Mouse (Mus musculus): ENCODE measurements around the gene Gm17581. TPM values are rescaled to one million over a fixed set of nuclear protein-coding genes. Genes with fewer than 3 reads are reported as not detected.
"Not testable (repeated sequence)": the region's sequence is repeated elsewhere in the genome, so short reads cannot be mapped to it uniquely, and the experiment has no call there.

The Gm17581 gene
- polyA plus RNA-seq (2015; fragmentation: Nextera tagmentation; extraction: Ambion mirVana) = not detected in 2 replicates

- H3K9ac ChIP-seq; H3K4me3 ChIP-seq; H3K27me3 ChIP-seq; ATAC-seq (ENCODE audit: insufficient number of reproducible peaks, insufficient read depth, low FRiP score, low TSS enrichment, low read depth); H3K27ac ChIP-seq; H3K9me3 ChIP-seq; H3K4me1 ChIP-seq; H3K4me2 ChIP-seq; H3K36me3 ChIP-seq: not testable (repeated sequence)
- WGBS = 85% methylated on average over 5 of the region's 5 CpGs
Measured at GRCm38 (mm10) chr2:155735766-155736165, at the start of gene Gm17581. TSS of gene Gm17581 (minus strand) at chr2:155735866.

- 83% methylated on average over 6 of the region's 6 CpGs for WGBS
- Histone ChIP-seq H3K9me3 (no peaks in the 10 kb centered on the region), H3K4me3 (no peak overlapping the region), H3K4me1 (no peaks in the 10 kb centered on the region), H3K36me3 (no peaks in the 10 kb centered on the region), H3K4me2 (no peak overlapping the region), H3K27ac (no peak overlapping the region), H3K27me3 (no peaks in the 10 kb centered on the region), H3K9ac (no peak overlapping the region)
- ATAC-seq (ENCODE audit: insufficient number of reproducible peaks, insufficient read depth, low FRiP score, low TSS enrichment, low read depth) = no peak
Measured at GRCm38 (mm10) chr2:155784534-155784933, 48.9 kb upstream of the Gm17581 start.

GRCm38 (mm10) chr2:155779506-155779905 is 43.8 kb upstream of the Gm17581 start:
- no peak overlapping the region for H3K4me3 ChIP-seq
- WGBS = 81% methylated on average over 3 of the region's 3 CpGs
- no peaks in the 10 kb centered on the region for H3K9me3 ChIP-seq

GRCm38 (mm10) chr2:155779066-155779465 is 43.4 kb upstream of the Gm17581 start:
- Histone ChIP-seq H3K27ac (no peak overlapping the region), H3K27me3 (peaks cover 44% of the 10 kb centered on the region), H3K9ac (no peak overlapping the region), H3K4me2 (no peak overlapping the region), H3K4me1 (peaks cover 6% of the 10 kb centered on the region), H3K9me3 (no peaks in the 10 kb centered on the region), H3K36me3 (no peaks in the 10 kb centered on the region), H3K4me3 (no peak overlapping the region)
- no peak for ATAC-seq (ENCODE audit: insufficient number of reproducible peaks, insufficient read depth, low FRiP score, low TSS enrichment, low read depth)
- 66% methylated on average over 6 of the region's 7 CpGs for WGBS

More at GRCm38 (mm10) chr2:155779506-155779905, 43.8 kb upstream of the Gm17581 start:
- peaks cover 40% of the 10 kb centered on the region for H3K27me3 ChIP-seq
- no peak overlapping the region for H3K27ac ChIP-seq
- H3K9ac ChIP-seq = no peak overlapping the region
- H3K36me3 ChIP-seq = no peaks in the 10 kb centered on the region
- H3K4me1 ChIP-seq = peaks cover 6% of the 10 kb centered on the region
- no peak for ATAC-seq (ENCODE audit: insufficient number of reproducible peaks, insufficient read depth, low FRiP score, low TSS enrichment, low read depth)
- H3K4me2 ChIP-seq = no peak overlapping the region

DNA sequence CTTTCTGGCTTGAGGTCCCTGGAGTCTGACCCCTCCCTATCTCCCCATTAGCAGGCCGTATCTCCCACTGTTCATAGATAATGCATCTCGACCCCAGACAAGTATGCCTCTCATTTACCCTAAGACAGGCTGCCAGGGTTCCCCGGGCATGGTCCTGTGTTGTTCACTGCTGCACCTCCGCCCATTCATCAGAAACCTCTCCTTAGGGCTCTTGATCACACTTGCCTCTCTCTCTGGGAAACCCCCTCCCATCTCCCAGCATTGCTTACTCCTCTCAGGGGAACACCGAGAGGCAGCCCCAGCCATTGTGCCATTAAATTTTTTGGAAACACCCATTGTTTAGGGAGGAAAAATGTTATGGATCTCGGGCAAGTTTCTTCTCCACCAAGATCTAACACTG is 42.3 kb upstream of the Gm17581 start:
- ATAC-seq (ENCODE audit: insufficient number of reproducible peaks, insufficient read depth, low FRiP score, low TSS enrichment, low read depth) = no peak
- no peak overlapping the region for H3K4me2 ChIP-seq
- peaks cover 55% of the 10 kb centered on the region for H3K27me3 ChIP-seq
- H3K9ac ChIP-seq = no peak overlapping the region
- H3K4me1 ChIP-seq = peaks cover 6% of the 10 kb centered on the region
- H3K27ac ChIP-seq = no peak overlapping the region
- 71% methylated on average over 6 of the region's 6 CpGs for WGBS
- no peaks in the 10 kb centered on the region for H3K36me3 ChIP-seq
- no peak overlapping the region for H3K4me3 ChIP-seq
- no peaks in the 10 kb centered on the region for H3K9me3 ChIP-seq

DNA sequence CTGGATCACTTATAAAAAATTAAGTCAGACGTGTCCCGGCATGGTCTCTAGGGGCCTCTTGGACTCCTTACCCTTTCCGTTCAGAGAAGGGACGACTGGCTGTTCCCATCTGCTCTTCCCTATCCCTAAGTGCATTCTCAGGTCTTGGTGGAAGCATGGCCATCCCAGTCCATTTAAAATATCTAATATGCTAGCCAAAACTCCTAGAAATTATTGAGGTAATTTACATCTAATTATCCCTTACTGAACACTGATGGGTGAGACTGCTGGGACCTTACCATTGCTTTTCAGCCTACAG is 42.0 kb upstream of the Gm17581 start:
- no peak overlapping the region for H3K27ac ChIP-seq
- ATAC-seq (ENCODE audit: insufficient number of reproducible peaks, insufficient read depth, low FRiP score, low TSS enrichment, low read depth) = no peak
- H3K9ac ChIP-seq = no peak overlapping the region
- H3K4me2 ChIP-seq = no peak overlapping the region
- peaks cover 59% of the 10 kb centered on the region for H3K27me3 ChIP-seq
- peaks cover 6% of the 10 kb centered on the region for H3K4me1 ChIP-seq
- 75% methylated on average over 4 of the region's 4 CpGs for WGBS
- no peaks in the 10 kb centered on the region for H3K36me3 ChIP-seq
- no peak overlapping the region for H3K4me3 ChIP-seq
- no peaks in the 10 kb centered on the region for H3K9me3 ChIP-seq

GRCm38 (mm10) chr2:155776824-155777687 is 41.4 kb upstream of the Gm17581 start:
- Histone ChIP-seq H3K9ac (no peak overlapping the region), H3K4me2 (no peak overlapping the region), H3K27me3 (peaks cover 64% of the 10 kb centered on the region), H3K9me3 (no peaks in the 10 kb centered on the region), H3K36me3 (no peaks in the 10 kb centered on the region), H3K27ac (no peak overlapping the region), H3K4me1 (peaks cover 6% of the 10 kb centered on the region), H3K4me3 (no peak overlapping the region)
- ATAC-seq (ENCODE audit: insufficient number of reproducible peaks, insufficient read depth, low FRiP score, low TSS enrichment, low read depth) = no peak
- 59% methylated on average over 10 of the region's 10 CpGs for WGBS

DNA sequence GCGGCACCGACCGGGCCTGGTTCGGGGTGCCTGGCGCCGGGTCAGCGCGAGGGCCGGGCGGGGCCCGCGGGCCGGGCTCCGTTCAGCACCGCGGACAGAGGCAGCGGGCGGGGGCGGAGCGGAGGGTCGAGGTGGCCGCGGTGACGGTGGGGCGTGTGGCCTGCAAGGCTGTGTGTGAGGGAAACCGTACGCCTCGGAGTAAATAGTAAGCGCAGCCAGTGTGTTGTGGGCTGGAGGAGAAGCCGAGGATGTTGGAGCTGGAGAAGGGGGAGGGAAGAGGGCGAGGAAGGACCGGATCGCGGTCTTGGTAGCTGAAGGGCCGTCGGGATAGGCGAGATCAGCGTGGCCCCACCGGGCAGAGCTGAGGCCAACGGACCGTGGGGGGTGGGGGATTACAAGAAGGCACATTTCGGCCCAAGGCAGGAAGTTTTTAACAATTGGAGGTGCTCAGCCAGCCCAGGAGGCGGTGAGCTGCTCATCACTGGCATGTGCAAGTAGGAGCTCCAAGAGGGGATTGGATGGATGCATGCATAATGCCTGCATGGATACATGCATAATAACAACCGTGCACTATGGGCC is 40.1 kb upstream of the Gm17581 start:
- H3K9me3 ChIP-seq = no peaks in the 10 kb centered on the region
- 0 out of 2 replicates have a peak overlapping the region, but pooled peaks have one; percentile 27 for H3K9ac ChIP-seq
- peak overlapping the region; percentile 62 for H3K4me3 ChIP-seq
- H3K27ac ChIP-seq = no peak overlapping the region
- H3K27me3 ChIP-seq = peaks cover 68% of the 10 kb centered on the region
- H3K4me1 ChIP-seq = peaks cover 6% of the 10 kb centered on the region
- no peaks in the 10 kb centered on the region for H3K36me3 ChIP-seq
- 2% methylated on average over 43 of the region's 44 CpGs for WGBS
- peak; percentile 52 for ATAC-seq (ENCODE audit: insufficient number of reproducible peaks, insufficient read depth, low FRiP score, low TSS enrichment, low read depth)
- H3K4me2 ChIP-seq = peak overlapping the region; percentile 97

DNA sequence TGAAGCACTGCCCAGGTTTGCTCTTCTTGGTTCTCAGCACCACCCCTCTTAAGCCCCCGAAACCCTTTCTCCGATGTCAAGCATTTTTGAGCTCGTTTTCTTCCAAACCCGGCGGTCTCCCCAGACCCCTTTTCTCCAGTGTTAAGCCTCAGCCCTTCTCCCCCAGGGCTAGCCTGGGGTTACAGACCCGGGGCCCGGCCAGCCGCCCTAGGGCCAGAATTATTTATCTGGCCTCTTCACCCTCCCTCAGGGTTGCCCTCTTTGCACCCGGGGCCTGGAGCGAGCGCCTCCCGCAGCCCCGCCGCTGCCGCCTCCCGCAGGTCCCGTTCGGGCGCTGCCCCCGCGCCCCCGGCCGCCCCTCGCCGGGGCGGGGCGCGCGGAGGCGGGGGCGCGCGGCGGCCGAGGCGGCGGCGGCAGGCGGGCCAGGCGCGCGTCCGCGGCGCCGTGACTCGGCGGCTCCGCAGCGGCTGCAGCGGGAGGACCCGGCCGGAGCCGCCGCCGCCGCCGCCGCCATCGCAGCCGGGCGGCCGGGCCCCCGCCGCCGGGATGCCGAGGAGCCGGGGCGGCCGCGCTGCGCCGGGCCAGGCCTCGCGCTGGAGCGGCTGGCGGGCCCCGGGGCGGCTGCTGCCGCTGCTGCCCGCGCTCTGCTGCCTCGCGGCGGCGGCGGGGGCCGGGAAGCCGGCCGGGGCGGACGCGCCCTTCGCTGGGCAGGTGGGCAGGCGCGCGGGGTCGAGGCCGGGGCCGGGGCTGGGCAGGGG is 39.4 kb upstream of the Gm17581 start, which contains the start of gene Mmp24:
Gene Mmp24, plus strand, starts transcription at position 416 of the 758 bp plus-strand sequence.
- Histone ChIP-seq H3K27me3 (peaks cover 68% of the 10 kb centered on the region), H3K9me3 (no peaks in the 10 kb centered on the region), H3K4me1 (peaks cover 6% of the 10 kb centered on the region), H3K36me3 (no peaks in the 10 kb centered on the region), H3K4me2 (peak within 1 kb of the TSS; percentile 97), H3K27ac (no peak within 1 kb of the TSS), H3K9ac (0 out of 2 replicates have a peak within 1 kb of the TSS, but pooled peaks have one; percentile 27), H3K4me3 (peak within 1 kb of the TSS; percentile 62)
- no peak for ATAC-seq (ENCODE audit: insufficient number of reproducible peaks, insufficient read depth, low FRiP score, low TSS enrichment, low read depth)
- 1% methylated on average over 80 of the region's 100 CpGs for WGBS

- H3K27ac ChIP-seq = no peak overlapping the region
- H3K36me3 ChIP-seq = no peaks in the 10 kb centered on the region
- peaks cover 6% of the 10 kb centered on the region for H3K4me1 ChIP-seq
- peaks cover 68% of the 10 kb centered on the region for H3K27me3 ChIP-seq
- peak overlapping the region; percentile 62 for H3K4me3 ChIP-seq
- ATAC-seq (ENCODE audit: insufficient number of reproducible peaks, insufficient read depth, low FRiP score, low TSS enrichment, low read depth) = no peak
- WGBS = 53% methylated on average over 11 of the region's 11 CpGs
- H3K9me3 ChIP-seq = no peaks in the 10 kb centered on the region
- H3K4me2 ChIP-seq = peak overlapping the region; percentile 97
- H3K9ac ChIP-seq = no peak overlapping the region
Measured at GRCm38 (mm10) chr2:155774261-155774926, 38.7 kb upstream of the Gm17581 start.

DNA sequence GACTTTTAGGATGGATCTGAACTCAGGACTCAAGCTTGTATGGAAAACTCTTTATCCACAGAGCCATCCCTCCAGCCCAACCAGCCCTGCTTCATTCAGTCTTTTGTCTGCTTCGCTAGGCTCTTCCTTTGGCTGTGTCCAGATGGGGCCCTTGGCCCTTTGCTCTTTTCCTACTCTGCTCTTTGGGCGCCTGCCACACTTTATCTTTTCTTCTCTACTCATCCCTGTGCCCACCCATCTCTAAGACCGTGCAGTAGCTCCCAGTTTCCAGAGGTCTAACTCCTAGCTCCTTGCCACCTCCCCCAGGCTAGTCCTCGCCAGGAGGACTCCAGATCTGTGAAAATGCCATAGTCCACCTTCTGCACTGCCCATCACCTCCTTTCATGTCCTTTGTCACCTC is 38.0 kb upstream of the Gm17581 start:
- H3K9me3 ChIP-seq = no peaks in the 10 kb centered on the region
- H3K4me1 ChIP-seq = peaks cover 6% of the 10 kb centered on the region
- H3K36me3 ChIP-seq = no peaks in the 10 kb centered on the region
- 70% methylated on average over 4 of the region's 4 CpGs for WGBS
- ATAC-seq (ENCODE audit: insufficient number of reproducible peaks, insufficient read depth, low FRiP score, low TSS enrichment, low read depth) = no peak
- peaks cover 68% of the 10 kb centered on the region for H3K27me3 ChIP-seq
- H3K4me3 ChIP-seq = no peak overlapping the region
- H3K27ac ChIP-seq = no peak overlapping the region
- no peak overlapping the region for H3K4me2 ChIP-seq
- H3K9ac ChIP-seq = no peak overlapping the region
